Mouse (Mus musculus) adrenal gland, adult 18-20 months (tissue): ENCODE data around the gene Kif16b. TPM values are rescaled to one million over a fixed set of nuclear protein-coding genes. Genes with fewer than 3 reads are reported as not detected.

ENCODE experiments used
- DNase-seq, 2 experiments: peaks; one replicate each; pipeline ENCODE4 v3.0.0; 2021 to 2022; ENCODE audit warnings: low spot score in 2 of 2
- total RNA-seq, 2 experiments: library from RNA; stranded (reverse); gene quantifications; 1 replicate in 1 of 2; 2 replicates in 1 of 2; pipeline ENCODE4 v1.2.3; 2021

The Kif16b gene
- total RNA-seq, 2 experiments from 2014 or later: 20.9 to 23.9 TPM

- DNase-seq: no peak
Observed at GRCm38 (mm10) chr2:142682965-142683709, 218.2 kb downstream of the Kif16b start.

GRCm38 (mm10) chr2:142668426-142668825 lies 232.9 kb downstream of the Kif16b start:
- no peak for DNase-seq

GRCm38 (mm10) chr2:142651591-142651990 lies 249.7 kb downstream of the Kif16b start:
- DNase-seq: no peak

GRCm38 (mm10) chr2:142648023-142648453 lies 253.3 kb downstream of the Kif16b start:
- DNase-seq: no peak

GRCm38 (mm10) chr2:142646863-142647262 lies 254.5 kb downstream of the Kif16b start:
- DNase-seq: no peak

GRCm38 (mm10) chr2:142641766-142642165 lies 259.6 kb downstream of the Kif16b start:
- DNase-seq: no peak

GRCm38 (mm10) chr2:142635606-142636304 lies 265.6 kb downstream of the Kif16b start:
- no peak for DNase-seq

- no peak for DNase-seq
Observed at GRCm38 (mm10) chr2:142633996-142634559, 267.3 kb downstream of the Kif16b start.

GRCm38 (mm10) chr2:142629523-142630312 lies 271.6 kb downstream of the Kif16b start:
- no peak for DNase-seq

- no peak for DNase-seq
Observed at GRCm38 (mm10) chr2:142625756-142626155, 275.6 kb downstream of the Kif16b start.

GRCm38 (mm10) chr2:142625101-142625500 lies 276.2 kb downstream of the Kif16b start:
- DNase-seq: no peak

GRCm38 (mm10) chr2:142624254-142624653 lies 277.1 kb downstream of the Kif16b start:
- no peak for DNase-seq

GRCm38 (mm10) chr2:142621152-142621551 lies 280.2 kb downstream of the Kif16b start:
- DNase-seq: no peak

GRCm38 (mm10) chr2:142619926-142620325 lies 281.4 kb downstream of the Kif16b start:
- no peak for DNase-seq

GRCm38 (mm10) chr2:142614535-142614934 lies 286.8 kb downstream of the Kif16b start:
- DNase-seq: no peak

- no peak for DNase-seq
Observed at GRCm38 (mm10) chr2:142612359-142612953, 288.9 kb downstream of the Kif16b start.

GRCm38 (mm10) chr2:142611113-142611512 lies 290.2 kb downstream of the Kif16b start:
- DNase-seq: no peak

- DNase-seq: no peak
Observed at GRCm38 (mm10) chr2:142610206-142610605, 291.1 kb downstream of the Kif16b start.

- DNase-seq: no peak
Observed at GRCm38 (mm10) chr2:142608778-142609177, 292.6 kb downstream of the Kif16b start.

- DNase-seq: no peak
Observed at GRCm38 (mm10) chr2:142604762-142605161, 296.6 kb downstream of the Kif16b start.

- DNase-seq: no peak
Observed at GRCm38 (mm10) chr2:142603210-142603609, 298.1 kb downstream of the Kif16b start.
